Mouse (Mus musculus): ENCODE measurements around the gene Apol7c.

DNA sequence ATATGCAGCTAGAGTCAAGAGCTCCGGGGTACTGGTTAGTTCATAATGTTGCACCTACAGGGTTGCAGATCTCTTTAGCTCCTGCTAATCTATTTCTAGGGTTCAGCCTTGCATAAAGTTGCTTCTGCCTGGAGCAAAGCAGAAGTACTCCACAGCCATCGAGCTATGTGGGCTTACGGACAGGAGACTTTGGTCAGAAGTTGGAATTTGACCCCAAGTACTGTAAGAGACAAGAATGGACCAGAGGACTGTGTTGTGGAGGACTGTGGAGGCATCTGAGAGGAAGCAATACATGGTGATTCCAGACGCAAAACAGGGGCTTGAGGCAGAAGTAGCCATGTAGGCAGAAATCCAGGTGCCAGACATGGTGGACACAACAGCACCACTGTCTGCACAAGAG lies 46.2 kb upstream of the Apol7c start:
- no peak for TF ChIP-seq CTCF (conservative IDR thresholded peaks at IDR 0.05 in 1 of 2, IDR thresholded peaks at IDR 0.05 in 1 of 2; ENCODE audit: low read depth in 2 of 2, low read length in 2 of 2)
- no peak for TF ChIP-seq MEF2A (IDR thresholded peaks at IDR 0.05; ENCODE audit: borderline replicate concordance, low read depth, low read length)
- TF ChIP-seq MAX (IDR thresholded peaks at IDR 0.05; ENCODE audit: low read length): no peak
- no peak for TF ChIP-seq CHD1 (IDR thresholded peaks at IDR 0.05; ENCODE audit: low read depth, low read length)
- TF ChIP-seq NELFE (IDR thresholded peaks at IDR 0.05; ENCODE audit: low read depth, low read length): no peak
- TF ChIP-seq CHD2 (IDR thresholded peaks at IDR 0.05; ENCODE audit: low read length): no peak
- no peak for TF ChIP-seq GABPA (IDR thresholded peaks at IDR 0.05; ENCODE audit: insufficient replicate concordance, low read depth, low read length)
- no peak for TF ChIP-seq POLR2A (IDR thresholded peaks at IDR 0.05; ENCODE audit: low read depth, low read length)
- no peak for TF ChIP-seq MXI1 (IDR thresholded peaks at IDR 0.05; ENCODE audit: low read depth, low read length)
- TF ChIP-seq MYC (IDR thresholded peaks at IDR 0.05; ENCODE audit: low read depth, low read length): no peak
- TF ChIP-seq EP300 (IDR thresholded peaks at IDR 0.05; ENCODE audit: low read length): no peak
